Mouse (Mus musculus) sigmoid colon, adult 10 weeks (tissue): ENCODE results near the gene Ism2. TPM values are rescaled to one million over a fixed set of nuclear protein-coding genes. Genes with fewer than 3 reads are reported as not detected.

Experiments
- polyA plus RNA-seq: library from polyadenylated mRNA; stranded (reverse); fragments of 350-450 nt; fragmentation: Illumina TruSeq; extraction: RNeasy Lipid Tissue Mini Kit (QIAGEN cat#74804); gene quantifications from one replicate; pipeline ENCODE4 v1.2.3, GENCODE M21; 2014; ENCODE audit warnings: low read depth, low replicate concordance

Ism2 gene
- polyA plus RNA-seq, result not detected

DNA sequence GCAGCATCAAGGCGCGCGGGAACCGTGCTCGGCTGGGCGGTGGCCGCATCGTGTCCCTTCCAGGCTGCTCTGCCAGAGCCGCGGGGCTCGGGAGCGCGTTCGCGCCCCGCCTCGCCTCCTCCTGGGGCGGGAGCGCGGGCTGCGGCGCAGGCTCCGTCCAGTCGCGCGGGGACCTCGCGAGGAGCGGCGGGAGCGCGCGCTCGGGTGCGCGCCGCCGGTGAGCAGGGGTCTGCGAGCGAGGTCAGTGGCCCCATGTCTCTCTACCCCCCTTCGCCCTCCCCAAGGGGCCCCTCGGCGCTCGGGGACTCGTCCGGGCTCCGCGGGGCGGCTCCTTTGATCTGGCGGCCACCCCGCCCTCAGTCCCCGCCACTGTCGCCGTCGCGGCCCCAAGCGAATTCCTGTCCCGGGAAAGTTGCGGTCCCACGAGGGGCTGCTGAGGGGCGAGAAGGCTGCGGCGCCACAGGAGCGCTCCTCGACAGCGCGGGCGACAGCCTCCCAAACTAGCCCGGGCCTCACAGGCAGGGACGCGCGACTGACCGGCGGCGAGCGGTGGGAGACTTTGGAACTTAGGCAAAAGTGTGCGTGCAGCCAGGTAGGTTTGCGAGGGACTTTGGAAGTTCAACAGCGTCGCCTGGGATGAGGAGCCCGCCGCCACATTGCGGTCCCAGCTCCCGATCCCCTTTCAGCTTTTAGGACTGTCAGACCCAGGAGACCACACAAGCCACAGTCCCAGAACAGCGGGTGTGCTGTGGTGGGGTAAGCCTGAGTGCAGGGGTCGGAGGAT, at the start of gene Ism2:
TSS of gene Ism2 (minus strand) at position 49 of the 784 bp plus-strand sequence.

DNA sequence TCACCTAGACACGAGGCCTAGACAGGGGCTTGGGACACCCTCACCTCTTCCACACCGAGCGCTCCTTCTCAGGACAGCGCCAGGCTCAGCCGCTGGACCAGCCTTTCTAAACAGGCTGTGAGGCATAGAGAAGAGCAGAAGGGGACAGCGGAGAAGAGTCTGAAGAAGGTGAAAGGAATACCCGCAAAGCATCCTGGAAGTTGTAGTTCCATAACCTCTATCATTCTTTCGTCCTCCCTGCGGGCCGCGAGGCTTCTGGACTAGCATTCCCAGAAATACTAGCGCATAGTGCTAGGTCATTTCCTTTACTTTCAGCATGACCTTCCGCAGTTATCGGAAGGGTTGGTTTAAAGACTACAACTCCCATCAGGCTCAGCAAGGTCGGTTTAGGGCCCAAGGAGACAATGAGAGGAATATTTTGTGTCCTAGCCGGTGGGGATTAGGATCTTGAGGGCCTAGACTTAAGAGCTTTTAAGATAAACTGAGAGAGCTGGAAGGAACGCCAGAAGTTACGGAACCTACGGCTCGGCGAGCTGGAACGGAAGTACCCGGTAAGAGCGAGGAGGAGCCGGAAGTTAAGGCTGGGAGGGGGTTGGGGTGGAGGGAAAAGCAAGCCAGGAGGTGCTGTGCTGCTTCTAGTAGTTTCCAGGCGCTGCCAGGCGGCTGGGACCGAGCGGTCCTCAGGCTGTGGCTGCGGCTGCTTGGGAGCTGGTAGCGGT, 33.2 kb downstream of the Ism2 start, which contains the start of the genes Vipas39 and Ahsa1:
TSS of gene Vipas39 (minus strand) at position 149 of the 719 bp plus-strand sequence.
TSS of gene Ahsa1 (plus strand) at position 372 of the 719 bp plus-strand sequence.

DNA sequence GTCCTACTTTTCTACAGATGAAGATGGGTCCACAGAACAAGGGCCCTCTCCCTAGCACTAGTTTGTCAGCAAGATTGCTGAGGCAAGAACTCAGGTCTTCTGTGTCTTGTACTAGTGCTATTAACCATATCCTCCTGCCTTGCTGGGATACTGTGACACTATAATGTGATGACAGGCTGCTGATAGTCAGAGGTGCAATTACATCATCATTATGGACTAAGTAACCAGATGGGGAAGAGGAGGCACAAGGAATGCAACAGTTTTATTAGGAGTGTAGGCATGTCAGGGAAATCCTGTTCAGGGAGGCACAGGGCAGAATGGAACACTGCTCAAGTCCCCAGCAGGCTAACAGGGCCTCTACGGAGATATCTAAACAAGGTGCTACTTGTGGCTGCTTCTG, 60.9 kb downstream of the Ism2 start, which contains the start of gene Noxred1:
TSS of gene Noxred1 (minus strand) at position 101 of the 400 bp plus-strand sequence.

Other genes with a start within 250 kb of the Ism2 start
- gene Ngb, start 197.2 kb downstream of the Ism2 start, polyA plus RNA-seq, result not detected
- gene Gstz1, start 152.5 kb downstream of the Ism2 start, polyA plus RNA-seq, result 42.9 TPM
- gene Pomt2, start 151.7 kb downstream of the Ism2 start, polyA plus RNA-seq, result 7.3 TPM
- 0.38 TPM for gene Samd15, start 100.0 kb downstream of the Ism2 start, polyA plus RNA-seq
- 10.6 TPM for gene Tmed8, start 99.3 kb downstream of the Ism2 start, polyA plus RNA-seq
- gene Noxred1, start 61.0 kb downstream of the Ism2 start, polyA plus RNA-seq, result 1.4 TPM
- gene Vipas39, start 33.4 kb downstream of the Ism2 start, polyA plus RNA-seq, result 21.9 TPM
- gene Ahsa1, start 33.2 kb downstream of the Ism2 start, polyA plus RNA-seq, result 83.1 TPM
- gene Sptlc2, start 88.7 kb upstream of the Ism2 start, polyA plus RNA-seq, result 394 TPM
- gene Slirp, start 144.2 kb upstream of the Ism2 start, polyA plus RNA-seq, result 139 TPM
- gene Alkbh1, start 144.3 kb upstream of the Ism2 start, polyA plus RNA-seq, result 25.8 TPM
- 90.1 TPM for gene Snw1, start 172.6 kb upstream of the Ism2 start, polyA plus RNA-seq
- not detected for gene Gm5788, start 195.0 kb upstream of the Ism2 start, polyA plus RNA-seq
- gene Gm8300, start 214.6 kb upstream of the Ism2 start, polyA plus RNA-seq, result not detected